Mouse (Mus musculus) forebrain, embryonic 16.5 days (tissue): ENCODE results near the gene Sirt2. TPM values are rescaled to one million over a fixed set of nuclear protein-coding genes. Genes with fewer than 3 reads are reported as not detected.
A peak's percentile ranks its signal among the peaks of the same experiment; 100 is the strongest.

Source experiments
- ATAC-seq: fragments of 200-750 bp; cut with Nextera tagmentation; 2 replicates; pipeline ENCODE4 v1.8.0; 2017; ENCODE audit warnings: mild to moderate bottlenecking, moderate library complexity
- H3K27ac ChIP-seq: fragments of 300-500 bp; sonication (generic); 2 replicates; pipeline ENCODE4 v1.5.1; 2014; ENCODE audit warnings: low read length, control low read depth
- H3K27me3 ChIP-seq: fragments of 300-500 bp; sonication (generic); replicated peaks from 2 replicates; pipeline ENCODE4 v1.6.1; 2014; ENCODE audit warnings: low read length; ENCODE audit not compliant: control insufficient read depth, insufficient read depth
- H3K36me3 ChIP-seq: fragments of 300-500 bp; sonication (generic); 2 replicates; pipeline ENCODE4 v1.6.1; 2014; ENCODE audit not compliant: control insufficient read depth, insufficient read depth
- H3K4me1 ChIP-seq: fragments of 300-500 bp; sonication (generic); replicated peaks from 2 replicates; pipeline ENCODE4 v1.6.1; 2014; ENCODE audit warnings: low read length; ENCODE audit not compliant: control insufficient read depth, insufficient read depth
- H3K4me2 ChIP-seq: fragments of 300-500 bp; sonication (generic); 2 replicates; pipeline ENCODE4 v1.6.1; 2014; ENCODE audit warnings: mild to moderate bottlenecking, low read length, control low read depth
- H3K4me3 ChIP-seq: fragments of 300-500 bp; sonication (generic); replicated peaks from 2 replicates; pipeline ENCODE4 v1.5.1; 2014; ENCODE audit warnings: mild to moderate bottlenecking, low read length, control low read depth
- H3K9ac ChIP-seq: fragments of 300-500 bp; sonication (generic); replicated peaks from 2 replicates; pipeline ENCODE4 v1.6.1; 2014; ENCODE audit warnings: low read depth, low read length, control low read depth
- H3K9me3 ChIP-seq: fragments of 300-500 bp; sonication (generic); 2 replicates; pipeline ENCODE4 v1.6.1; 2016; ENCODE audit warnings: low read length; ENCODE audit not compliant: control insufficient read depth
- WGBS: fragments of 180-500 bp; shearing (Covaris S2); extraction: QIAGEN DNeasy Blood & Tissue Kit; methylation state at CpG from one replicate; pipeline ENCODE4 v1.1.7; 2014; 5-methylcytosine and 5-hydroxymethylcytosine counted together
- polyA plus RNA-seq: library from polyadenylated mRNA; unstranded; fragments of >200 nt; fragmentation: Nextera tagmentation; extraction: Ambion mirVana; gene quantifications from 2 replicates; pipeline ENCODE4 v1.2.1, GENCODE M21; 2015

Gene Sirt2
- polyA plus RNA-seq, 1 experiment from 2014 or later = 122 TPM

DNA sequence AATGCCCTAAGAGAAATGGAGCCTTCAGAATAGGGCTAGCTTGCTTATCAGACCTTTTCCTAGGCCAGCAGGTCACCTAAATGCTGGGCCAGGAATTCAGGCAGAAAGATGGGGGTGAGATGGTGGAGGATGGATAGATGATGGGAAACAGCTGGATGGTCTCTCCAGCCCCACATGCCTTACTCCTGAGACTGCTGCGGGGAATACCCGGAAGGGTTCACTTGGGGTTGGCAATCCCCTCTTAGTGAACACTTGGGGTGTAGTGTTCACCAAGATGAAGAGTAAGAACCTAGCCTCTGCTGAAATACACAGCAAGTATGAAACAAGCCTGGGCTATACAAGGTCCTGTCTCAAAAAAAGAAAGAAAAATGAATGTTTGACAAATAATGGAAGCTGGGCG lies 22.7 kb downstream of the Sirt2 start:
- no peak for ATAC-seq
- no peak overlapping the region for H3K4me3 ChIP-seq
- H3K27ac ChIP-seq = no peak overlapping the region
- no peaks in the 10 kb centered on the region for H3K4me1 ChIP-seq
- H3K9me3 ChIP-seq = no peaks in the 10 kb centered on the region
- no peak overlapping the region for H3K4me2 ChIP-seq
- H3K36me3 ChIP-seq = peaks cover 2% of the 10 kb centered on the region; the same call in 1 of the 2 replicates
- H3K9ac ChIP-seq = no peak overlapping the region
- no peaks in the 10 kb centered on the region for H3K27me3 ChIP-seq
- WGBS = 89% methylated on average over 3 of the region's 3 CpGs

DNA sequence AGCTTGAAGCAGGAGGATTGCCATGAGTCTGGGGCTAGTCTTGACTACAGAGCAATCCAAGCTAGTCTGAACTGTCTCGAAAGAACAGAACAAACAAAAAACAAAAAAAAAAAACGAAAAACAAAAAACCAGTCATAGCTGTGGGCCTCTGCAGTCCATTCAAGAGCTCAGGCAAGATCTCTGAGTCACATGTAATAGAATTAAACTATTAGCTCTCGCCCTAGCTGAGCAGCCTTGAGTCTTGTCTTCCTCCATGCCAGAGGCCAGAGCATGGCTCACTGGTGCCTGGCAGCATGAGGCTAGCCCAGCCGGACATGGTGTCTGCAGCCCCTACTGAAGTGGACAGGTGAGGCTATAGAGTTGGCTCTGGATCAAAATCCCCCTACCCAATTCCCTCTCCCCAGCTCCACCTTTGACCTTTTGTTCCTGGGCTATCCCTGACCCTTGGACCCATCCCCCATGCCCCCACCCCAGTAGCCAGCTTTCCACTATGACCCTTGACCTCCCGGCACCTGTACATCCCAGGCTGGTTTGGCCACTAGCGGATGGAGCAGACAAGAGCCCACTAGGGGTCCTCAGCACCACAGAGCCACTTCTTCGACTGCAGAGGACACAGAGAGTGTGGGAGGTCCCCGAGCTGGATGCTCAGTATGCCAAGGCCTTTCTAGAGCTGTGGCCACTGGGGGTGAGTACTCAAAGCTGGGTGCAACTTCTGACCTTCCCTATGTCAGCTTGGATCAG lies 23.7 kb downstream of the Sirt2 start:
- Histone ChIP-seq H3K4me3 (no peak overlapping the region), H3K4me1 (no peaks in the 10 kb centered on the region), H3K9ac (no peak overlapping the region), H3K4me2 (no peak overlapping the region), H3K36me3 (peaks cover 2% of the 10 kb centered on the region; the same call in 1 of the 2 replicates), H3K27me3 (no peaks in the 10 kb centered on the region), H3K27ac (no peak overlapping the region), H3K9me3 (no peaks in the 10 kb centered on the region)
- no peak for ATAC-seq
- 48% methylated on average over 8 of the region's 8 CpGs for WGBS

DNA sequence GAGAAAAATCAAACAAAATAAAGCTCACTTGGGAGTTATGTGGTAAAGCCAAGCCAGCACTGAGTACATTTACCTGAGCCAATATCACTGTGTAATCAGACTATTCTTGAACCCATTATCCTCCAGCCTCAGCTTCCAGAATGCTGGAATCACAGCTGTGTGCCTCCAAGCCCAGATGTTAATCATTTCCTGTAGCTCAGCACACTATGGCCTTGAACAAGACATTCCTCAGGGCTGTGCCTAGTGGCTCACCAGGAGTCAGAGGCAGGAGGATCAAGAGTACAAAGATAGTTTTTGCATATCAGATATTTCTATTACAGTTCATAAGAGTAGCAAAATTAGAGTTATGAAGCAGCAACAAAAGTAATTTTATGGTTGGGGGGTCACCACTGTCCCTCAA lies 25.2 kb downstream of the Sirt2 start:
- no peak for ATAC-seq

DNA sequence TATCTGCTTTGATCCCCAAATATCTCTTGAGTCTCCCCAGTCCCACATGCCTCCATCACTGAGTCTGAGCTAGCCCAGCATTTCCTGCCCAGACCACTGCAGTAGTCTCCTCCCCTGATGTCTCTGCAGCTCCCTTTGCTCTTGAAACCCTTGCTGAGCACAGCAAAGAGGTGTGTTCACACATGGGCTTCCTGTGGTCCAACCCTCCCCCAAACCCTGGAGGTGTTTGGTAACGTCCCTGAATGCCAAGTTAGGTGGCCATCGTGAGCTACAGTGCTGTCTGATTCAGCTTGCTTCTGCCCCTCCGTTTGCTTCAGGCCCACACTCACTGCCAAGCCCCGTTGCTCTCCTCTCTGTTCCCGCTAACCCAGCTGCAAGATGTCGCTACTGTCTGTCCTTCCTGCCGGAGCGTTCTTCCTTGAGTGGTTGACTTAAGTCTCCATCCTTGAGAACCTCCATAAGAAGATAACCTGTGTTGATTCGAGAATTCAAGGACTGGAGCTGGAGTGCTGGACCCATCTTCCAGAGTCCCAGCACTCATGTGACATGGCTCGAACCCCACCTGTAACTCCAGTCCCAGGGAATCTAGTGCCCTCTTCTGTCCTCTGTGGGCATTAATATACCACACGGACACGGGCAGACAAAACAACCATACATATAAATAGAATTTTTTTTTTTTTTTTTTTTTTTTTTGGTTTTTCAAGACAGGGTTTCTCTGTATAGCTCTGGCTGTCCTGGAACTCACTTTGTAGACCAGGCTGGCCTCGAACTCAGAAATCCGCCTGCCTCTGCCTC lies 26.1 kb downstream of the Sirt2 start:
- ATAC-seq = no peak
- no peak overlapping the region for H3K4me3 ChIP-seq
- no peak overlapping the region for H3K4me2 ChIP-seq
- no peaks in the 10 kb centered on the region for H3K36me3 ChIP-seq
- H3K9me3 ChIP-seq = no peaks in the 10 kb centered on the region
- 83% methylated on average over 13 of the region's 14 CpGs for WGBS
- H3K27ac ChIP-seq = no peak overlapping the region
- no peaks in the 10 kb centered on the region for H3K27me3 ChIP-seq
- no peak overlapping the region for H3K9ac ChIP-seq
- H3K4me1 ChIP-seq = peaks cover 6% of the 10 kb centered on the region

More for the DNA sequence above, 25.2 kb downstream of the Sirt2 start:
- Histone ChIP-seq H3K36me3 (no peaks in the 10 kb centered on the region), H3K9ac (no peak overlapping the region), H3K4me1 (peaks cover 3% of the 10 kb centered on the region), H3K4me3 (no peak overlapping the region), H3K27me3 (no peaks in the 10 kb centered on the region), H3K4me2 (no peak overlapping the region), H3K27ac (no peak overlapping the region), H3K9me3 (no peaks in the 10 kb centered on the region)

DNA sequence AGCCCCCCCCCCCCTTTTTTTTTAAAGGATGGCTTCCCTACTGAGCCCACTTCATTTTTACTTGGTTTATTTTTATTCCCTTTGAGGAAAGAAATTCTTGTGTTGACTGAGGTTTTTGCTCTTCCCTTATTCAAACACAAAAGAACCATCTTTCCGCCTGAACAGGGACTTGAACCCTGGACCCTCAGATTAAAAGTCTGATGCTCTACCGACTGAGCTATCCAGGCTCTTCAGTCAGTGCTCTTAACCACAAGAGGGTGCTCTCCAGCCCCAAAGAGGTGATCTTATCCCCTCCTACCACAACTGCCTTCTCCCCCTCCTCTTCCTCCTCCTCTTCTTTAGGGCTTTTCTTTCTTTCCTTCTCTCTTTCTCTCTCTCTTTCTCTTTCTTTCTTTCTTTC lies 27.3 kb downstream of the Sirt2 start:
- no peak overlapping the region for H3K4me2 ChIP-seq
- no peak overlapping the region for H3K4me3 ChIP-seq
- peaks cover 6% of the 10 kb centered on the region for H3K4me1 ChIP-seq
- no peaks in the 10 kb centered on the region for H3K36me3 ChIP-seq
- no peaks in the 10 kb centered on the region for H3K27me3 ChIP-seq
- no peak for ATAC-seq
- H3K27ac ChIP-seq = no peak overlapping the region
- no peaks in the 10 kb centered on the region for H3K9me3 ChIP-seq
- 51% methylated on average over 2 of the region's 2 CpGs for WGBS
- H3K9ac ChIP-seq = no peak overlapping the region

DNA sequence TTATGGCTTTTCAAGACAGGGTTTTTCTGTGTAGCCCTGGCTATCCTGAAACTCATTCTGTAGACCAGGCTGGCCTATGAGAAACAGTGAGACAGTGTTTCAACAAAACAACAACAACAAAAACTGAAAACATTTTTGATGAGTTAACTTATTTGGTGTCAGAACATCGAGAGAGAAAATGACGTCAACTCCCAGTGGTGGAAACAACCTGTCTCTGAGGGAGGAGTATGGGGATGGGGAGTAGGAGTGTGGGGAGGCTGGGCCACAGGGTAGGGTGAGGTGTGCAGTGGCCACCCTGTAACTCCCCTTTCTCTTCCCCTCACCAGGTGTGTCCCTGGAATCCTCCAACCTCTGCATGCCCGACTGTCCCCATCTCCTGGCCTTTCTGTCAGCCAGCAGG lies 28.0 kb downstream of the Sirt2 start:
- H3K4me2 ChIP-seq = no peak overlapping the region
- no peak for ATAC-seq
- no peak overlapping the region for H3K27ac ChIP-seq
- H3K9me3 ChIP-seq = no peaks in the 10 kb centered on the region
- no peaks in the 10 kb centered on the region for H3K27me3 ChIP-seq
- no peak overlapping the region for H3K4me3 ChIP-seq
- no peaks in the 10 kb centered on the region for H3K36me3 ChIP-seq
- 82% methylated on average over 3 of the region's 3 CpGs for WGBS
- H3K4me1 ChIP-seq = peaks cover 6% of the 10 kb centered on the region
- no peak overlapping the region for H3K9ac ChIP-seq

DNA sequence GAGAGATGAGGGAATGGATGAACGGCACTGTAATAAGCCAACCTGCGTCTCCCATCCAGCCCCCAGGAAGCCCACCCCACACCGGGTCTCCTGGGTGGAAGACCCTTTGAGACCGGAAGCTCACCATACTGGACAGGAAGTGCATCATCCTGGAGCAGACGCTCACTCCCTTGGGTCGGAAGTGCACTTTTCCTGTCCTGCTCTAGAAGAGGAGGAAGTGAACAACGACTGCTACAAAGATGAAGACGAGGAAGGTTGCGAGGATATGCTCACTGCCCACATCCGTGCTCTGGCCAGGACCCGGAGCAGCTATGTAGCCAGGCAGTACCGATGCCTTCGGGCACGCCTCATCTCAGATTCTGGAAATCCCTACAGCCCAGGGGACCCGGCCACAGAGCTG lies 29.3 kb downstream of the Sirt2 start:
- Histone ChIP-seq H3K36me3 (no peaks in the 10 kb centered on the region), H3K27ac (no peak overlapping the region; the same call in 1 of the 2 replicates), H3K4me2 (no peak overlapping the region), H3K4me3 (no peak overlapping the region), H3K9ac (no peak overlapping the region), H3K4me1 (peaks cover 6% of the 10 kb centered on the region), H3K27me3 (no peaks in the 10 kb centered on the region), H3K9me3 (no peaks in the 10 kb centered on the region)
- ATAC-seq = no peak
- WGBS = 83% methylated on average over 15 of the region's 15 CpGs

DNA sequence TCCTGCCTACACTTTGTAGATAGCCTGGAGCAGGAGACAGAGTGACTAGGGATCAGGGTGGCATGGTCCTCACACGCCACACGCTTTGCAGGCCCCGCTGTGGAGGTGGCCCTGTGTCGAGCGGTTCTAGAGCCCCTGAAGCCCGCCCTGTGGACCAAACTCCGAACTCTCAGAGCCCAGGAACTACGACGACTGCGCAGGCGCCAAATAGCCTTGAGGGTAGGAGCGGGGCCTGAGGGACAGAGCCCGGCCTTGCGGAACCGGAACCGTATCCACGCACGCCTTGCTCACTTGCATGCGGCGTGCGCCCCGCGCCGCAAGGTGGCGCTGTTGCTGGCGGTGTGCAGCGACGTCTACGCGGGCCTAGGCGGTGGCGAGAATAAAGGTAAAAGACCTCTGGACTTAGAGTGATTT lies 30.0 kb downstream of the Sirt2 start:
- WGBS = 12% methylated on average over 32 of the region's 32 CpGs
- Histone ChIP-seq H3K4me3 (peak overlapping the region; percentile 5), H3K4me1 (peaks cover 6% of the 10 kb centered on the region), H3K4me2 (peak overlapping the region; percentile 42), H3K36me3 (no peaks in the 10 kb centered on the region), H3K9me3 (no peaks in the 10 kb centered on the region), H3K27ac (no peak overlapping the region), H3K27me3 (no peaks in the 10 kb centered on the region), H3K9ac (peak overlapping the region; percentile 35; the same call in 1 of the 2 replicates)
- ATAC-seq = peak; percentile 72; the same call in 1 of the 2 replicates

DNA sequence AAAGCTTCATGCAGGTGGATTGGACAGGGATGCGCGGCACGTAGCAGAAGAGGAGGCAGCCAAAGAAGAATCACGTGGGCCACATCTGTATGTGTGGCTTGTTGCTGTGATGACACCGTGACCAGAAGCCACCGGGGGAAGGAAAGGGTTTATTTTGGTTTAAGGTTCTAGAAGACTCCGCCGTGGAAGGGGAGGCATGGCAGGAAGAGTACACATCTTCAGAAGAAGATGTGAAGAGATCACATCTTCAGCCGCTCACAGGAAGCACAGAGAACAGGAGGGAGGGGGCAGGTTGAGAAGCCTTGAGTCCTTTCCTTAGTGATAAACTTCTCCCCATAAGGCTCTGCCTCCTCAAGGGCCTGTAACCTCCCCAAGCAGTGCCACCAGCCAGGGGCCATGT lies 33.5 kb downstream of the Sirt2 start:
- no peak for ATAC-seq
- H3K9me3 ChIP-seq = no peaks in the 10 kb centered on the region
- no peaks in the 10 kb centered on the region for H3K27me3 ChIP-seq
- H3K4me3 ChIP-seq = no peak overlapping the region
- no peak overlapping the region for H3K4me2 ChIP-seq
- WGBS = 95% methylated on average over 9 of the region's 9 CpGs
- no peaks in the 10 kb centered on the region for H3K36me3 ChIP-seq
- no peak overlapping the region for H3K27ac ChIP-seq
- no peak overlapping the region for H3K9ac ChIP-seq
- H3K4me1 ChIP-seq = peaks cover 17% of the 10 kb centered on the region
